Comparison of ENCODE assay signal across 44 mouse cellular contexts in genomic region chr16:11305531-11305930, GRCm38 (mm10). TPM values are rescaled to one million over a fixed set of nuclear protein-coding genes. Genes with fewer than 3 reads are reported as not detected.
"Had no signal": no experiment of that assay in that cellular context is flagged by ENCODE, and none has a peak within 500 bp of the region (broad histone marks: within the 10 kb centered on the region; RNA-seq: fewer than 3 reads in every experiment).

No protein-coding gene starts in this region.

- H3K4me2 ChIP-seq: heart, embryonic 11.5 days; heart, embryonic 12.5 days; heart, embryonic 13.5 days; heart, embryonic 15.5 days; hindbrain, embryonic 12.5 days; hindbrain, embryonic 13.5 days; hindbrain, embryonic 14.5 days; hindbrain, embryonic 15.5 days; intestine, embryonic 15.5 days; kidney, embryonic 15.5 days had no signal

- H3K27me3 ChIP-seq: heart, embryonic 12.5 days; heart, embryonic 13.5 days; heart, embryonic 15.5 days; hindbrain, embryonic 12.5 days; hindbrain, embryonic 13.5 days; hindbrain, embryonic 15.5 days; intestine, embryonic 15.5 days; kidney, embryonic 15.5 days had no signal

- H3K9me3 ChIP-seq: heart, embryonic 10.5 days; heart, embryonic 12.5 days; heart, embryonic 13.5 days; heart, embryonic 15.5 days; hindbrain, embryonic 10.5 days; hindbrain, embryonic 12.5 days; hindbrain, embryonic 13.5 days; hindbrain, embryonic 15.5 days; intestine, embryonic 15.5 days; kidney, embryonic 15.5 days had no signal

- H3K27ac ChIP-seq: heart, embryonic 10.5 days; heart, embryonic 13.5 days; heart, embryonic 15.5 days; hindbrain, embryonic 10.5 days; hindbrain, embryonic 12.5 days; hindbrain, embryonic 13.5 days; hindbrain, embryonic 14.5 days; hindbrain, embryonic 15.5 days; hindbrain, postnatal 0 days; intestine, embryonic 15.5 days; kidney, embryonic 15.5 days; kidney, postnatal 0 days; layer of hippocampus, adult 2 months; left cerebral cortex, adult 2 months had no signal

- H3K36me3 ChIP-seq: heart, embryonic 10.5 days; heart, embryonic 12.5 days; heart, embryonic 13.5 days; heart, embryonic 15.5 days; hindbrain, embryonic 10.5 days; hindbrain, embryonic 12.5 days; hindbrain, embryonic 13.5 days; hindbrain, embryonic 15.5 days; intestine, embryonic 15.5 days; kidney, embryonic 15.5 days had no signal

- H3K4me1 ChIP-seq: heart, embryonic 10.5 days; heart, embryonic 12.5 days; hindbrain, embryonic 10.5 days; hindbrain, embryonic 12.5 days; hindbrain, embryonic 13.5 days; hindbrain, embryonic 15.5 days; intestine, embryonic 15.5 days; kidney, embryonic 15.5 days had no signal

- H3K9ac ChIP-seq: heart, embryonic 12.5 days; heart, embryonic 13.5 days; heart, embryonic 15.5 days; hindbrain, embryonic 12.5 days; hindbrain, embryonic 13.5 days; hindbrain, embryonic 14.5 days; hindbrain, embryonic 15.5 days; intestine, embryonic 15.5 days; kidney, embryonic 15.5 days had no signal

- H3K4me3 ChIP-seq: heart, embryonic 10.5 days; heart, embryonic 12.5 days; heart, embryonic 13.5 days; heart, embryonic 15.5 days; hindbrain, embryonic 10.5 days; hindbrain, embryonic 12.5 days; hindbrain, embryonic 13.5 days; hindbrain, embryonic 15.5 days; intestine, embryonic 15.5 days; kidney, embryonic 15.5 days; layer of hippocampus, adult 2 months; left cerebral cortex, adult 2 months had no signal

- DNase-seq: heart, postnatal 10 days; heart, postnatal 14 days; heart, postnatal 36 days; heart, postnatal 4 days; kidney, adult 11 months; kidney, adult 18-20 months; kidney, adult 8-10 months; kidney, postnatal 10 days; kidney, postnatal 14 days; kidney, postnatal 25 days; kidney, postnatal 36 days; kidney, postnatal 4 days; layer of hippocampus, adult 9-11 months; layer of hippocampus, postnatal 36 days had no signal

RNA-seq across cellular contexts. Expression of gene Tnfrsf17, which starts 8.1 kb away (rescaled TPM):
- total RNA-seq: heart, postnatal 10 days; heart, postnatal 14 days; heart, postnatal 25 days; heart, postnatal 36 days; heart, postnatal 4 days; hematopoietic stem cell, adult 5-6 weeks; layer of hippocampus, adult 2 months; layer of hippocampus, postnatal 10 days; layer of hippocampus, postnatal 14 days; layer of hippocampus, postnatal 25 days; layer of hippocampus, postnatal 36 days; left cerebral cortex, adult 2 months had no signal
- polyA plus RNA-seq: heart, embryonic 10.5 days; heart, embryonic 11.5 days; heart, embryonic 12.5 days; heart, embryonic 13.5 days; heart, embryonic 14.5 days; heart, embryonic 16.5 days; heart, postnatal 0 days; hindbrain, embryonic 10.5 days; hindbrain, embryonic 12.5 days; hindbrain, embryonic 13.5 days; hindbrain, embryonic 14.5 days; hindbrain, postnatal 0 days; inflammation-experienced regulatory T-cells, adult 6 months; intestine, embryonic 14.5 days; intestine, embryonic 15.5 days; intestine, embryonic 16.5 days; intestine, postnatal 0 days; kidney, embryonic 14.5 days; kidney, embryonic 15.5 days; kidney, embryonic 16.5 days; kidney, postnatal 0 days had no signal
